Mouse (Mus musculus) lung, adult 2 months (tissue): ENCODE data around the gene Cpa2. TPM values are rescaled to one million over a fixed set of nuclear protein-coding genes. Genes with fewer than 3 reads are reported as not detected.

Source experiments
- DNase-seq: peaks from one replicate; pipeline ENCODE4 v3.0.0; 2022
- H3K4me1 ChIP-seq: fragments of 200-500 bp; 2 replicates; pipeline ENCODE4 v1.6.1; 2011; ENCODE audit warnings: low read length; ENCODE audit not compliant: control insufficient read depth, insufficient read depth
- H3K4me3 ChIP-seq: fragments of 200-500 bp; replicated peaks from 2 replicates; pipeline ENCODE3; 2011; ENCODE audit warnings: low read depth, mild to moderate bottlenecking, control low read depth, low read length; ENCODE audit errors: extremely low read depth
- CTCF ChIP-seq: fragments of 200-500 bp; IDR thresholded peaks from 2 replicates; pipeline ENCODE4 v1.5.1; 2011; ENCODE audit warnings: mild to moderate bottlenecking, low read length, control low read depth; ENCODE audit not compliant: insufficient read depth
- POLR2A ChIP-seq: fragments of 200-500 bp; IDR thresholded peaks from 2 replicates; pipeline ENCODE4 v1.6.1; 2011; ENCODE audit warnings: low read depth, mild to moderate bottlenecking, control low read depth, low read length, borderline replicate concordance; ENCODE audit errors: extremely low read depth
- WGBS: fragments of 180-500 bp; shearing (Covaris S2); methylation state at CpG from one replicate; pipeline ENCODE4 v1.1.7; 2018; 5-methylcytosine and 5-hydroxymethylcytosine counted together
- polyA plus RNA-seq: library from polyadenylated mRNA; depleted of rRNA; stranded (reverse); fragments of >200 nt; gene quantifications from 2 replicates; pipeline ENCODE4 v1.2.3, GENCODE M21; 2012

Gene Cpa2
- polyA plus RNA-seq, 1 experiment, result 0.13 TPM

DNA sequence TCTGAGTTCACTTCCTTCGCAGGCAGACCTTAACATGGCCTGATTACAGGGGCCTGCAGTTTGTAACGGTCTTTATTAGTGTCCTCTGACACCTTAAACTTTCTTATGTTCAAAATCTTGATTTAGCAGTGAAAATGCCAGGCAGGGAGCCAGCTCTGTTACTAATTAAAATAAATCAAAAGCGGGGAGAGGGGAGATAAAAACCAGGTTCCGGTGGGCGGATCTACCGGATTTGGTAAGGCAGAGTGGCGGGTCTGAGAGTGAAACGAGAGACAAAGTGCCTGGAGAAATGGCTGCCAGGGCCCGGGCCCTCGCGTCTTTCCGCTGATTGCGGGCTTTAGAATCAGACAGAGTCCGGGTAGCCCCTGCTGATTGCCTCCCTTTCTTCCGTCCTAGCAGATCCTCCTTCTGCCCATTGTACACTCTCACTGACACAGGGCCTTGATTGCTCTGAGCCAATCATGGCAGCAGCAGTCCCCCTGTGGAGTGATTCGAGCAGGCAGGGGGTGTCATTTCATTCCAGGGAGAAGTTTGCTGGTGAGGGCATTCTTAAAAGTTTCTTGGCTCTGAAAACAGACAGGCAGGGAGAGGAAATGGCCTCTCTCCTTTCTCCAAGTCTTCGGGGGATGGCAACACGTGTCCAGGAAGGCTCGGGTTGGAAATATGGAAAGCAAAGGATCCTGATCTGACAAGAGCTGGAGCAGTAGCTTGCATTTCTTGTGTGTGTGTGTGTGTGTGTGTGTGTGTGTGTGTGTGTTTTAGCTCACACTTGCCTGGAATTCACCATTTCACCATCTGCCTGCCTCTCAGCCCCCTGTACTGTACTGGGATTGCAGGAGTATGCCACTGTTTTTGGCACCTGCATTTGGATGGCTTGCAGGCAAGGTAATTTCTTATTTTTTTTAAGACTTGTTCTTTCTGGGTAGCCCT is 14.5 kb upstream of the Cpa2 start:
- H3K4me3 ChIP-seq, result peak overlapping the region; percentile 28
- no peak for TF ChIP-seq POLR2A
- TF ChIP-seq CTCF, result no peak
- WGBS, result 34% methylated on average over 19 of the region's 19 CpGs
- H3K4me1 ChIP-seq, result no peaks in the 10 kb centered on the region
- DNase-seq, result no peak

DNA sequence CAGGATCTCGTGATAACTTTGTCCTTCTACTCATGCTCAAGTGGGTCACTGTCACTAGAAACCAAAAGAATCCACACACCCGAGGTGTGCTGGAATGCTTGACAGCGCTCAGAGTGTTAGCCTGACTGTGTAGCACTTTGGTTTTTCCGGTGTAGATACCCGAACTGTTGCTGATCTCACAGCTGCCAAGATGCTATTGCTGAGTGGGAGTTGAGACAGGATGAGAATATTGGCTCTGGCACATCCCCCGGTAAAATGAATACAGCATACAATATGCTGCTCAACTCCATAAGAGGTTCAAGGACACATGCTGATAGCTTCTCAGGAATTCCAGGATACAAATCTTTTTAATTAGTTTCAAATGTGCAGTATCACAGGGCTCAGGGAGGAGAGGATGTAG is 12.6 kb upstream of the Cpa2 start:
- no peak for DNase-seq
- WGBS, result 35% methylated on average over 6 of the region's 6 CpGs

DNA sequence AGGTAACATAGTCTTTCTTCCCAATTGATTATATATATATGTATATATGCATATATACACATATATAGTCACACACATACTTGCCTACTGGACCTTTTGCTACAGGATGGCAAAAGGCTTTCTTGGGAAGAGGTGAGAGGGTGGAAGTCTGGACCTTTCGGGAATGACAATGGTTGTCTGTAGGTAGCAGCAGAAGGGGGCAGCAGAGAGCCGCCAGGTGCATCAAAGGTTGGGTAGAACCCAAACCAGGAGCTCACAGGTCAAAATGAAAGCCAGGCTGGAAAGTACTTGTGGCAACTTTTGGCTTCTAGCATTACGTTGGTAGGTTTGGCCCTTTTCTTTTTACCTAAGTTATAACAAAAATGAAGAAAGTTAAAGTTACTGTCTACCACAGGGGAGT is 6.0 kb upstream of the Cpa2 start:
- WGBS, result 37% methylated on average over 3 of the region's 3 CpGs
- no peak for TF ChIP-seq POLR2A
- peak; percentile 78 for TF ChIP-seq CTCF
- Histone ChIP-seq H3K4me3 (no peak overlapping the region), H3K4me1 (no peaks in the 10 kb centered on the region)
- peak; percentile 47 for DNase-seq

More for the DNA sequence above, 12.6 kb upstream of the Cpa2 start:
- Histone ChIP-seq H3K4me1 (no peaks in the 10 kb centered on the region), H3K4me3 (no peak overlapping the region)
- TF ChIP-seq POLR2A, result no peak
- no peak for TF ChIP-seq CTCF

- no peak for DNase-seq
- Histone ChIP-seq H3K4me1 (no peaks in the 10 kb centered on the region), H3K4me3 (no peak overlapping the region)
- 44% methylated on average over 10 of the region's 10 CpGs for WGBS
- TF ChIP-seq CTCF (no peak), POLR2A (no peak)
Observed at GRCm38 (mm10) chr6:30538240-30538639, 3.1 kb upstream of the Cpa2 start.

DNA sequence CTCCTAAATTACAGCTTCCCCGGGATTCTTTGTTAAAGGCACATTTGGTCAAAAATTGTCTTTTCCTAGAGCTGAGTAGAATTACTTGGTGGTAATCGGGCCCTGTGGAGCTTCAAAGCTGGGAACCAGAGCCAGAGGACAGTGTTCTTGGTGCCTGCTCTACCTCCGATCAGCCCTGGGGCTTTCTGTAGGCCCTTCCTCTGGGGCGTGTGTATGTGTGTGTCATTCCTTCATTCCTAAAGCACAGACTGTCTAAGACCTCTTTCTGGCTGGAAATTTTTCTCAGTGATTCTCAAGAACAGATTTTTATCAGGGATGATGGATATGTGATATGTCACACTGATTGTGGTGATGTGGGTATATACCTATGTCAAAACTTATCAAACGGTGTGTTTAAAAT is 2.6 kb upstream of the Cpa2 start:
- no peak for TF ChIP-seq CTCF
- no peak for TF ChIP-seq POLR2A
- 71% methylated on average over 5 of the region's 5 CpGs for WGBS

DNA sequence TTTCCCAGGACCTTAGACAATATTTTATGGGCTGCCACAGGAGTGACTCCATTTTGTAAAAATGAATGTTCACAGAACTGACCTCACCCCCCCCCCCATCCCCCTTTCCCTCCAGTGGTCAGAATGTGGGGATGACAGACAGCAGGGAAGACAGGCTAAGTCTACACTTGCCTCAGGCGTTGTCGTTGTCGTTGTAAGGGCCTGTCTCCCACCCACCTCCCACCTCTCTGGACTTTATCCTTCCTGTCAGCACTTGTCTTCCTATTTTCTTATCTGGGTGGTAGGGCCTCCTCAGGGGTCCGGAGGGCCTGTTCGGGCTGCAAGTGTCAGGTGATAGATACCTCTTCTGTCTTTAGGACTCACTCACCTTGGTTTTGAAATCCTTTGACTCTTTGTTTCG is 895 bp downstream of the Cpa2 start:
- Histone ChIP-seq H3K4me1 (peaks cover 5% of the 10 kb centered on the region; the same call in 1 of the 2 replicates), H3K4me3 (no peak overlapping the region)
- WGBS, result 85% methylated on average over 6 of the region's 6 CpGs
- no peak for DNase-seq
- TF ChIP-seq CTCF (no peak), POLR2A (no peak)

More for the DNA sequence above, 2.6 kb upstream of the Cpa2 start:
- H3K4me1 ChIP-seq, result no peaks in the 10 kb centered on the region
- no peak overlapping the region for H3K4me3 ChIP-seq
- no peak for DNase-seq

DNA sequence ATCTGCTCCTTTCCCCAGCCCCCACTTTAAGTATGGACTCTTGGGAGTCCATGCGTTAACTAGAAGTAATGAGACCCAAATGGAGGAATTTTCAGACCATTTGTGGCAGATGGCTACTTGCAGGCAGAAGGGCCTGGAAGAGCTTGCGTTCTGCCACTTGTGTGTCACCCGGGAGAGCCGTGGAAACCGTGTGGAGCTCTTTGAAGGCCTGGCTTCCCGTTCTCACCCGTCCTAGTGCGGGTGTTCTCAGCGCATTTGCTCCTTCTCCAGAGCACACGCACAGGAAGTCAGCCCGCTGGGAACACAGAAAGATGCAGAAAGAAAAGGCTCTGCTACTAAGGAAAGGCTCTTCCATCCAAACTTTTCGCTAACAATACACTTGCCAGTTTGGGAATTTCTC is 1.7 kb downstream of the Cpa2 start:
- no peak for DNase-seq
- 69% methylated on average over 12 of the region's 12 CpGs for WGBS
- Histone ChIP-seq H3K4me3 (no peak overlapping the region), H3K4me1 (peaks cover 5% of the 10 kb centered on the region; the same call in 1 of the 2 replicates)
- TF ChIP-seq POLR2A (no peak), CTCF (no peak)

DNA sequence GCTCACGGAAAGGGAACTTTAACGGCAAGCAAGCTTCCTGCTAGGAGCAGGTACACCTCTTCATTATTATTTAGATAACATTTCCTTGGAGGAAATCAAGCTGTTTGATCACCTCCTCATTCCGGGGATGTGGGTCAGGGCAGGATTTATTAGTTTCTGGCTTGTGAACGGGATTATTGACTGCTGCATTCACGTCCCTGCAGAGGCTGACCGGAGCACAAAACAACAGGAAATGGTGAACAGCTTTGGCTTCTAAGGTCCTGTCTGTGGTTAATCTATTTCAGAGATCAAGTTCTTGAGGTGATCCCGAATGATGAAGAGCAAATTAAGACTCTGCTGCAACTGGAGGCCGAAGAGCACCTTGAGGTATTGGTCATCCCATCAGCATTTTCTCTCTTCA is 2.5 kb downstream of the Cpa2 start:
- no peak for TF ChIP-seq CTCF
- no peak for TF ChIP-seq POLR2A
- WGBS, result 42% methylated on average over 8 of the region's 8 CpGs
- peaks cover 5% of the 10 kb centered on the region; the same call in 1 of the 2 replicates for H3K4me1 ChIP-seq
- no peak overlapping the region for H3K4me3 ChIP-seq
- no peak for DNase-seq

DNA sequence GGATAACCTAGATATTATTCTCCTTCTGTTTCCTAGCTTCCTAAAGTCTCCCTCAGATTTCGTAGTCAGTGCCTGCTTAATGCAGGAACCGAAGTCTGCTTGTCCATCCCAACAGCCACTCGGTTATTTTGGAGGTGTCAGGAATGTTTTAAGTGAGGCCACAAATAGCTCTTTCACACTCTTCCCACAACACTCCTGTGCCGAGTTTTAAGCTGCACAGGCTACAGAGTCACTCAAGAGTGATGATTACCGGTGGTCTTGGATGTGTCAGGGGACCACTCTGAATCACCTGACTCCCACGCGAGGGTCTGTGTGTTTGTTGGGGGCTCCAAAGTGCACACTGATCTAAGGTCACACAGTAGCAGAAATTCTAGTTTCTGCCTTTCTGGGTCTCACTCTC is 4.3 kb downstream of the Cpa2 start:
- 85% methylated on average over 7 of the region's 7 CpGs for WGBS
- no peak for DNase-seq
- Histone ChIP-seq H3K4me3 (no peak overlapping the region), H3K4me1 (peaks cover 5% of the 10 kb centered on the region; the same call in 1 of the 2 replicates)
- TF ChIP-seq CTCF (no peak), POLR2A (no peak)

DNA sequence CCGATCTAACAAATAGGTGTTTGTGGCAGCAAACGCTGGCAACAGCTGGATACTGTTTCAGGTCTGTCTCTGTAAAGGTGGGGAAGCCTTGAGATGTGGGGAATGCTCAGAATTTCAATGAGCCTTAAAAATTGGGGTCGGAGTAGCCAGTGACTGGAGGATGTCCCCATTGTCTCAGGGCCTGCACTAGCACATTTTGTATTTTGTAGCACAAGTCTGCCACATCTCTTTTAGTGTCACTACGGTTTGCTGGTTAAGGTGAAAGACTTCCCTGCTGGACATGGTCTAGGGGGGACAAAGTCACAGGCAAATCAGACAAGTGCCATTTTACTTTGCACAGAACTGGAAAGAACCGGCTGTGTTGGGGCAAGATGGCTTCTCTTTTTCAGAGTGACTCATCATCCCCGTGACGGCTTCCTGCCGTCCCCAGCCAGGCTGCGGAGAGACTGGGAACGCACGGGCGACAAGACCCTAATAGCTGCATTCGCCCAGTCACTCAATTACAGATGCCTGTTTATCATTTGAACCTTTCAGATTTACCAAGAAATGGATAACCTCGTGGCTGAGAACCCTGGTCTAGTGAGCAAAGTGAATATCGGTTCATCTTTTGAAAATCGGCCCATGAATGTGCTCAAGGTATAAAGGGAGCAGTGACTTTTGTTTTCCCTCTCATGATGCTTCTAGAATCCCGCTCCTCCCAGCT is 5.3 kb downstream of the Cpa2 start:
- TF ChIP-seq POLR2A, result no peak
- no peak for TF ChIP-seq CTCF
- Histone ChIP-seq H3K4me3 (peak overlapping the region; percentile 51), H3K4me1 (peaks cover 5% of the 10 kb centered on the region; the same call in 1 of the 2 replicates)
- DNase-seq, result no peak
- 29% methylated on average over 17 of the region's 17 CpGs for WGBS

- DNase-seq, result no peak
- WGBS, result 3% methylated on average over 17 of the region's 17 CpGs
Observed at GRCm38 (mm10) chr6:30547274-30547645, 5.9 kb downstream of the Cpa2 start.

More at GRCm38 (mm10) chr6:30547274-30547645, 5.9 kb downstream of the Cpa2 start:
- peaks cover 5% of the 10 kb centered on the region; the same call in 1 of the 2 replicates for H3K4me1 ChIP-seq
- peak overlapping the region; percentile 51 for H3K4me3 ChIP-seq
- TF ChIP-seq CTCF, result no peak
- TF ChIP-seq POLR2A, result no peak
